Mouse (Mus musculus) spleen, postnatal 0 days (tissue): Measurements from ENCODE around the gene Esp18. TPM values are rescaled to one million over a fixed set of nuclear protein-coding genes. Genes with fewer than 3 reads are reported as not detected.

Source experiments
- polyA plus RNA-seq: library from polyadenylated mRNA; unstranded; fragments of >200 nt; fragmentation: Nextera tagmentation; extraction: Ambion mirVana; gene quantifications from 2 replicates; pipeline ENCODE4 v1.2.1, GENCODE M21; 2015

Gene Esp18
- not detected in 2 replicates for polyA plus RNA-seq

DNA sequence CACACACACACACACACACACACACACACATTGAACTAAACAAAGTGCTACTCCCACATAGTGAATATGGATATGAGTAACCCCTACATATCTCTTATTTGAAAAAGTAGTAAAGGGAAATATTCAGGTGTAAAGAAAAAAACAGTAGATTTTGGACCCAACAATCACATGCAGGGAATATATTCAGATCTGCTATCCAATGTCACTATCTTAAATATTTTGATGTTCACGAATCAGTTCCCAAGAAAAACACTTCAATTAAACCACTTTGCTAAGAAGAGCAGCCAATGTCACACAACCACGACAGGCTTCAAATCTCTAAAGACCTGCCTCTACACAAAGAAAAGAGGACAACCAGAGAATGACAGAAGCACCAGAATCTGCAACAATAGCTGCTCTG is at the start of gene Esp18:
TSS of gene Esp18 (plus strand) at position 301 of the 400 bp plus-strand sequence.

Other genes starting within 250 kb of the Esp18 start
- not detected in 2 replicates for gene Esp16, start 129.8 kb downstream of the Esp18 start, polyA plus RNA-seq
- gene Esp15, start 234.6 kb downstream of the Esp18 start, polyA plus RNA-seq = not detected in 2 replicates